ENCODE assay signal across 25 mouse cellular contexts in the genomic region with DNA sequence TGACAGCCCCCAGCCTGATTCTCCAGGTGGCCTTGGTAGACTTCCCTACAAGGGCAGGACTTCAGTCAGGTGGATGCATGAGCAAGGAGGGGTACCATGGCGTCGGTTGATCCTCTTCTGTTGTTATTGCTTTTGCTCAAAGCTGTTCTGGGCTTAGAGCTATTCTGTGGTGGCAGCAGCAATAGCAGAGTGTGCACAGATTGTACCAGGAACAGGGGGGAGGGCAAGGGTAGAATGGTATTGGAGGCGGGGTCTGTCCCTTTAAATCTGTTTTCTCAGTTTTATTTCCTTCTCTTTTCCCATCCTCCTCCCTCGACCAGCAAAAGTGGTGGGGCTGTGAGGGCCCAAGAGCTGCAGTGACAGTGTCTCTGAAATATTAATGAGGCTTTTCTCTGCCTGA. TPM values are rescaled to one million over a fixed set of nuclear protein-coding genes. Genes with fewer than 3 reads are reported as not detected.
DNase-seq lines count a peak whose midpoint lies in the region; ATAC-seq and TF ChIP-seq lines count a peak whose summit lies in the region.
"Had no signal": no experiment of that assay in that cellular context is flagged by ENCODE, and none has a peak within 500 bp of the region (broad histone marks: within the 10 kb centered on the region; RNA-seq: fewer than 3 reads in every experiment).

No protein-coding gene starts in this region.

- no peaks in the 10 kb centered on the region for H3K9me3 ChIP-seq in heart, embryonic 13.5 days
- H3K9me3 ChIP-seq in hindbrain, postnatal 0 days (ENCODE audit: low read length): no peaks in the 10 kb centered on the region
- H3K9me3 ChIP-seq in hindbrain, embryonic 12.5 days (replicated peaks): no peaks in the 10 kb centered on the region
- no peaks in the 10 kb centered on the region for H3K9me3 ChIP-seq in neural tube, embryonic 15.5 days (replicated peaks)
- H3K9me3 ChIP-seq: embryonic facial prominence, embryonic 10.5 days; embryonic facial prominence, embryonic 15.5 days; forebrain, embryonic 12.5 days; heart, embryonic 15.5 days; limb, embryonic 12.5 days; liver, embryonic 15.5 days; midbrain, embryonic 10.5 days had no signal

- H3K9ac ChIP-seq in heart, embryonic 13.5 days: no peak overlapping the region
- H3K9ac ChIP-seq in hindbrain, postnatal 0 days (replicated peaks; ENCODE audit: low read length): no peak overlapping the region
- H3K9ac ChIP-seq in hindbrain, embryonic 12.5 days: no peak overlapping the region
- no peak overlapping the region for H3K9ac ChIP-seq in neural tube, embryonic 15.5 days (replicated peaks)
- H3K9ac ChIP-seq: embryonic facial prominence, embryonic 15.5 days; forebrain, embryonic 12.5 days; forebrain, postnatal 0 days; heart, embryonic 15.5 days; limb, embryonic 12.5 days; liver, embryonic 15.5 days; lung, embryonic 14.5 days had no signal

- H3K4me2 ChIP-seq in heart, embryonic 13.5 days: no peak overlapping the region
- no peak overlapping the region for H3K4me2 ChIP-seq in hindbrain, postnatal 0 days (ENCODE audit: low read depth, low read length)
- H3K4me2 ChIP-seq in hindbrain, embryonic 12.5 days (replicated peaks): no peak overlapping the region
- H3K4me2 ChIP-seq in neural tube, embryonic 15.5 days: no peak overlapping the region
- H3K4me2 ChIP-seq: embryonic facial prominence, embryonic 15.5 days; forebrain, embryonic 12.5 days; heart, embryonic 15.5 days; limb, embryonic 12.5 days; liver, embryonic 15.5 days; lung, embryonic 14.5 days had no signal

- H3K27ac ChIP-seq in heart, embryonic 13.5 days (replicated peaks): peak overlapping the region; percentile 48
- H3K27ac ChIP-seq in hindbrain, postnatal 0 days: no peak overlapping the region
- no peak overlapping the region for H3K27ac ChIP-seq in hindbrain, embryonic 12.5 days
- no peak overlapping the region for H3K27ac ChIP-seq in neural tube, embryonic 15.5 days (replicated peaks)
- H3K27ac ChIP-seq: embryonic facial prominence, embryonic 10.5 days; embryonic facial prominence, embryonic 15.5 days; forebrain, embryonic 12.5 days; left cerebral cortex, adult 2 months; limb, embryonic 12.5 days; liver, embryonic 15.5 days; midbrain, embryonic 10.5 days had no signal

- no peaks in the 10 kb centered on the region for H3K4me1 ChIP-seq in heart, embryonic 13.5 days
- H3K4me1 ChIP-seq in hindbrain, postnatal 0 days (ENCODE audit: insufficient read depth, low read length): no peaks in the 10 kb centered on the region
- H3K4me1 ChIP-seq in hindbrain, embryonic 12.5 days: 0 out of 2 replicates have a peak, but pooled peaks cover 4% of the 10 kb centered on the region
- no peaks in the 10 kb centered on the region for H3K4me1 ChIP-seq in neural tube, embryonic 15.5 days
- H3K4me1 ChIP-seq: forebrain, embryonic 12.5 days; limb, embryonic 12.5 days; liver, embryonic 15.5 days had no signal

- no peak for TF ChIP-seq CTCF in hindbrain, postnatal 0 days (IDR thresholded peaks at IDR 0.05; ENCODE audit: low read depth)

- no peaks in the 10 kb centered on the region for H3K36me3 ChIP-seq in heart, embryonic 13.5 days
- no peaks in the 10 kb centered on the region for H3K36me3 ChIP-seq in hindbrain, postnatal 0 days (ENCODE audit: insufficient read depth, low read length)
- no peaks in the 10 kb centered on the region for H3K36me3 ChIP-seq in hindbrain, embryonic 12.5 days
- no peaks in the 10 kb centered on the region for H3K36me3 ChIP-seq in neural tube, embryonic 15.5 days
- H3K36me3 ChIP-seq: embryonic facial prominence, embryonic 10.5 days; embryonic facial prominence, embryonic 15.5 days; forebrain, embryonic 12.5 days; heart, embryonic 15.5 days; limb, embryonic 12.5 days; liver, embryonic 15.5 days; midbrain, embryonic 10.5 days had no signal

- peaks cover 15% of the 10 kb centered on the region; the same call in 1 of the 2 replicates for H3K27me3 ChIP-seq in heart, embryonic 13.5 days (replicated peaks)
- no peaks in the 10 kb centered on the region for H3K27me3 ChIP-seq in hindbrain, postnatal 0 days (ENCODE audit: insufficient read depth, low read length)
- no peaks in the 10 kb centered on the region for H3K27me3 ChIP-seq in hindbrain, embryonic 12.5 days
- H3K27me3 ChIP-seq in neural tube, embryonic 15.5 days (replicated peaks): no peaks in the 10 kb centered on the region
- H3K27me3 ChIP-seq: heart, embryonic 15.5 days; liver, embryonic 15.5 days had no signal

- H3K4me3 ChIP-seq in heart, embryonic 13.5 days: no peak overlapping the region
- H3K4me3 ChIP-seq in hindbrain, postnatal 0 days (ENCODE audit: low read length): no peak overlapping the region
- H3K4me3 ChIP-seq in hindbrain, embryonic 12.5 days: no peak overlapping the region
- no peak overlapping the region for H3K4me3 ChIP-seq in neural tube, embryonic 15.5 days (replicated peaks)
- H3K4me3 ChIP-seq: embryonic facial prominence, embryonic 10.5 days; embryonic facial prominence, embryonic 15.5 days; forebrain, embryonic 12.5 days; heart, embryonic 15.5 days; left cerebral cortex, adult 2 months; limb, embryonic 12.5 days; liver, embryonic 15.5 days; midbrain, embryonic 10.5 days had no signal

- DNase-seq in heart, adult 8-10 months (ENCODE audit: low spot score): no peak
- DNase-seq in hindbrain, postnatal 0 days (ENCODE audit: low spot score): no peak
- DNase-seq in retina, postnatal 1 day: peak; percentile 3
- DNase-seq in retina, embryonic 14.5 days (ENCODE audit: low spot score): no peak
- DNase-seq: cerebellum, postnatal 14 days; forebrain, postnatal 0 days; kidney, adult 11 months; kidney, postnatal 14 days; lung, embryonic 14.5 days had no signal

- WGBS in heart, embryonic 13.5 days: 52% methylated on average over 4 of the region's 4 CpGs
- 60% methylated on average over 4 of the region's 4 CpGs for WGBS in hindbrain, postnatal 0 days
- 64% methylated on average over 4 of the region's 4 CpGs for WGBS in hindbrain, embryonic 12.5 days
- WGBS in neural tube, embryonic 15.5 days: 65% methylated on average over 4 of the region's 4 CpGs

- ATAC-seq in heart, embryonic 13.5 days (ENCODE audit: extremely low read depth, insufficient number of reproducible peaks, low FRiP score, low TSS enrichment): no peak
- ATAC-seq in hindbrain, postnatal 0 days: peak; percentile 46
- ATAC-seq in hindbrain, embryonic 12.5 days (ENCODE audit: low FRiP score): no peak
- 0 out of 2 replicates have a peak, but pooled peaks have one; percentile 45 for ATAC-seq in neural tube, embryonic 15.5 days (ENCODE audit: low FRiP score)
- ATAC-seq in monocyte, adult 5-6 weeks (replicated peaks; ENCODE audit: insufficient number of reproducible peaks, low FRiP score, low TSS enrichment, poor library complexity, severe bottlenecking): no peak
- ATAC-seq: forebrain, postnatal 0 days; inflammation-experienced regulatory T-cells, adult 6 months had no signal

RNA-seq across cellular contexts. Expression of a gene that starts 13.7 kb away (rescaled TPM):
- polyA plus RNA-seq in heart, embryonic 13.5 days (2015; fragmentation: Nextera tagmentation; extraction: Ambion mirVana): 0.32 and 0.56 TPM in 2 replicates
- total RNA-seq in heart, adult 8-10 months (2022): under 1 TPM; 0.16 to 0.53 (median 0.21) TPM
- total RNA-seq in hindbrain, postnatal 0 days (2014; rRNA removed): 40.9 and 44.0 TPM in 2 replicates
- polyA plus RNA-seq in hindbrain, postnatal 0 days (2015; fragmentation: Nextera tagmentation; extraction: Ambion mirVana): 8.1 and 8.2 TPM in 2 replicates
- polyA plus RNA-seq in hindbrain, embryonic 12.5 days (2016; fragmentation: Nextera tagmentation; extraction: Ambion mirVana): 1.6 and 1.7 TPM in 2 replicates
- 6.1 and 7.0 TPM in 2 replicates for polyA plus RNA-seq in neural tube, embryonic 15.5 days (2015; fragmentation: Nextera tagmentation; extraction: Ambion mirVana)
- not detected in 3 replicates for total RNA-seq in monocyte, adult 5-6 weeks (2017)
- total RNA-seq: hematopoietic stem cell, adult 5-6 weeks; liver, adult 2 months; megakaryocyte progenitor cell, adult 5-6 weeks had no signal
- polyA plus RNA-seq: inflammation-experienced regulatory T-cells, adult 6 months; liver, adult 2 months; lung, embryonic 14.5 days had no signal

RNA-seq across cellular contexts. Expression of a gene that starts 33.2 kb away (rescaled TPM):
- polyA plus RNA-seq in heart, embryonic 13.5 days (2015; fragmentation: Nextera tagmentation; extraction: Ambion mirVana): 76.0 and 87.0 TPM in 2 replicates
- 100 to 1,000 TPM; 152 to 198 (median 182) TPM for total RNA-seq in heart, adult 8-10 months (2022)
- 51.9 and 68.9 TPM in 2 replicates for total RNA-seq in hindbrain, postnatal 0 days (2014; rRNA removed)
- polyA plus RNA-seq in hindbrain, postnatal 0 days (2015; fragmentation: Nextera tagmentation; extraction: Ambion mirVana): 17.9 and 23.7 TPM in 2 replicates
- polyA plus RNA-seq in hindbrain, embryonic 12.5 days (2016; fragmentation: Nextera tagmentation; extraction: Ambion mirVana): 43.9 and 49.2 TPM in 2 replicates
- 29.1 and 33.4 TPM in 2 replicates for polyA plus RNA-seq in neural tube, embryonic 15.5 days (2015; fragmentation: Nextera tagmentation; extraction: Ambion mirVana)
- not detected in 3 replicates for total RNA-seq in monocyte, adult 5-6 weeks (2017)

RNA-seq across cellular contexts. Expression of a gene that starts 57.7 kb away (rescaled TPM):
- 52.1 and 61.7 TPM in 2 replicates for polyA plus RNA-seq in heart, embryonic 13.5 days (2015; fragmentation: Nextera tagmentation; extraction: Ambion mirVana)
- total RNA-seq in heart, adult 8-10 months (2022): 1 to 10 TPM; 5.0 to 6.3 (median 5.4) TPM
- 22.0 and 33.5 TPM in 2 replicates for total RNA-seq in hindbrain, postnatal 0 days (2014; rRNA removed)
- 62.8 and 63.7 TPM in 2 replicates for polyA plus RNA-seq in hindbrain, postnatal 0 days (2015; fragmentation: Nextera tagmentation; extraction: Ambion mirVana)
- polyA plus RNA-seq in hindbrain, embryonic 12.5 days (2016; fragmentation: Nextera tagmentation; extraction: Ambion mirVana): 65.1 and 69.3 TPM in 2 replicates
- polyA plus RNA-seq in neural tube, embryonic 15.5 days (2015; fragmentation: Nextera tagmentation; extraction: Ambion mirVana): 67.5 and 74.9 TPM in 2 replicates
- 16.3 to 24.5 TPM (median 18.2 TPM) in 3 replicates for total RNA-seq in monocyte, adult 5-6 weeks (2017)

Comparison
In these comparisons a context has a peak if more than half of its experiments do, and no peak if none do; other contexts are left out.
1. ATAC-seq: peak in hindbrain, postnatal 0 days (single experiment) and neural tube, embryonic 15.5 days (single experiment); none in heart, embryonic 13.5 days (single experiment), hindbrain, embryonic 12.5 days (single experiment) and monocyte, adult 5-6 weeks (single experiment).